Mouse (Mus musculus) macrophage (primary cell): ENCODE measurements around the gene Lipt1. TPM values are rescaled to one million over a fixed set of nuclear protein-coding genes. Genes with fewer than 3 reads are reported as not detected.
A peak's percentile ranks its signal among the peaks of the same experiment; 100 is the strongest.

Experiments
- H3K27ac ChIP-seq: fragments of 350-480 bp; formaldehyde crosslinking; 2 replicates; pipeline ENCODE4 v1.9.0; 2021
- H3K36me3 ChIP-seq: fragments of 350-480 bp; formaldehyde crosslinking; 2 replicates; pipeline ENCODE4 v1.9.0; 2021; ENCODE audit errors: inconsistent target
- H3K4me3 ChIP-seq: fragments of 350-480 bp; formaldehyde crosslinking; 2 replicates; pipeline ENCODE4 v1.9.0; 2021; ENCODE audit errors: inconsistent target
- H3K79me2 ChIP-seq: fragments of 350-480 bp; formaldehyde crosslinking; 2 replicates; pipeline ENCODE4 v1.9.0; 2021; ENCODE audit errors: inconsistent target
- WGBS: methylation state at CpG from one replicate; pipeline ENCODE4 v1.1.7; 2026; ENCODE audit warnings: inconsistent platforms; ENCODE audit not compliant: missing documents; 5-methylcytosine and 5-hydroxymethylcytosine counted together
- polyA plus RNA-seq: library from polyadenylated mRNA; stranded (reverse); fragments of 250-400 nt; gene quantifications from 3 replicates; pipeline ENCODE4 v1.2.4, GENCODE M21; 2018; ENCODE audit warnings: inconsistent platforms

Lipt1 gene
- polyA plus RNA-seq, 1 experiment from 2014 or later = 2.5 TPM

GRCm38 (mm10) chr1:37877736-37878460, 6.4 kb downstream of the Lipt1 start:
- Histone ChIP-seq H3K36me3 (peaks cover 63% of the 10 kb centered on the region), H3K79me2 (no peaks in the 10 kb centered on the region), H3K27ac (no peak overlapping the region), H3K4me3 (no peak overlapping the region)
- WGBS = 95% methylated on average over 13 of the region's 13 CpGs

DNA sequence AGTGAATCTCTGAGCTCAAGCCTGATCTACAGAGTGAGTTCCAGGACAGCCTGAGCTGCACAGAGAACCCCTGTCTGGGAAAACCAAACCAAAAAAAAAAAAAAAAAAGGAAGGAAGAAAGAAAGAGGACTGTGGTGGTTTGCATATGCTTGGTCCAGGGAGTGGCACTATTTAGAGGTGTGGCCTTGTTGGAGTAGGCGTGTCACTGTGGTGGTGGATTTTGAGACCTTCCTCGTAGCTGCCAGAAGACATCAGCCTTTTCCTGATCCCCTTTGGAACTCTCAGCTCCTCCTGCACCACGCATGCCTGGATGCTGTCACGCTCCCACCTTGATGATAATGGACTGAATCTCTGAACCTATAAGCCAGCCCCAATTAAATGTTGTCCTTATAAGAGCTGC, 11.9 kb downstream of the Lipt1 start:
- H3K79me2 ChIP-seq = peaks cover 34% of the 10 kb centered on the region
- WGBS = 84% methylated on average over 4 of the region's 4 CpGs
- H3K27ac ChIP-seq = no peak overlapping the region
- H3K4me3 ChIP-seq = no peak overlapping the region
- peaks cover 68% of the 10 kb centered on the region for H3K36me3 ChIP-seq

GRCm38 (mm10) chr1:37884451-37884850, 12.9 kb downstream of the Lipt1 start:
- Histone ChIP-seq H3K4me3 (no peak overlapping the region), H3K79me2 (peaks cover 45% of the 10 kb centered on the region), H3K36me3 (peaks cover 58% of the 10 kb centered on the region), H3K27ac (no peak overlapping the region)
- WGBS = 86% methylated on average over 4 of the region's 4 CpGs

DNA sequence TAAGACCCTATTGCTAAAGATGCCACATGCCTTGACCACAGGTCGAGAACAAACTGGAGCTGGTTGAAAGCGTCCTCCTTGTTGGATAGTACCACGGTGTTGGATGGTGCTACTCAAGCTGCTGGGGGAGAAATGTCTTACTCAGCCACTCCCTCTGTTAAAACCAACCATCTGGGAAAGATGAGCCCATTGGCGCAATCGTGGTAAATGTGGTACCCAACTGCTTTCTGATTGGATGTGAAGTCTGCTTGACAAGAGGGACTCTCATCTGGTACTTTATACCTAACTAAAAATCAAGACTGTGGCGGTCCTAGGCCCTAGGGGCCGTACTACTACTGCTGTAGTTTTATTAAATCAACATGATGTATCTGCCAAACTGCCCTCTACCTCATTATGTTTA, 17.7 kb downstream of the Lipt1 start:
- WGBS = 81% methylated on average over 7 of the region's 7 CpGs
- peak overlapping the region; percentile 72 for H3K27ac ChIP-seq

GRCm38 (mm10) chr1:37890025-37890652, 18.6 kb downstream of the Lipt1 start, which contains the start of the genes Mitd1 and Mrpl30:
Mitd1 (minus strand) TSS chr1:37890411.
Mrpl30 (plus strand) TSS chr1:37890477.
- WGBS = under 1% methylated on average over 38 of the region's 41 CpGs

More for the DNA sequence above, 17.7 kb downstream of the Lipt1 start:
- peaks cover 18% of the 10 kb centered on the region for H3K36me3 ChIP-seq
- H3K79me2 ChIP-seq = peaks cover 82% of the 10 kb centered on the region
- H3K4me3 ChIP-seq = peak overlapping the region; percentile 71

GRCm38 (mm10) chr1:37891400-37891799, 19.9 kb downstream of the Lipt1 start:
- WGBS = 56% methylated on average over 3 of the region's 3 CpGs
- no peak overlapping the region for H3K27ac ChIP-seq
- H3K4me3 ChIP-seq = peak overlapping the region; percentile 71
- H3K36me3 ChIP-seq = peaks cover 16% of the 10 kb centered on the region
- peaks cover 71% of the 10 kb centered on the region for H3K79me2 ChIP-seq

More at GRCm38 (mm10) chr1:37890025-37890652, 18.6 kb downstream of the Lipt1 start, which contains the start of the genes Mitd1 and Mrpl30:
- Histone ChIP-seq H3K79me2 (peaks cover 82% of the 10 kb centered on the region), H3K4me3 (peak within 1 kb of the TSS; percentile 71), H3K27ac (peak within 1 kb of the TSS; percentile 72), H3K36me3 (peaks cover 18% of the 10 kb centered on the region)

- peaks cover 36% of the 10 kb centered on the region for H3K36me3 ChIP-seq
- H3K4me3 ChIP-seq = no peak overlapping the region
- no peak overlapping the region for H3K27ac ChIP-seq
- peaks cover 39% of the 10 kb centered on the region for H3K79me2 ChIP-seq
Observed at GRCm38 (mm10) chr1:37894606-37895005, 23.1 kb downstream of the Lipt1 start.

DNA sequence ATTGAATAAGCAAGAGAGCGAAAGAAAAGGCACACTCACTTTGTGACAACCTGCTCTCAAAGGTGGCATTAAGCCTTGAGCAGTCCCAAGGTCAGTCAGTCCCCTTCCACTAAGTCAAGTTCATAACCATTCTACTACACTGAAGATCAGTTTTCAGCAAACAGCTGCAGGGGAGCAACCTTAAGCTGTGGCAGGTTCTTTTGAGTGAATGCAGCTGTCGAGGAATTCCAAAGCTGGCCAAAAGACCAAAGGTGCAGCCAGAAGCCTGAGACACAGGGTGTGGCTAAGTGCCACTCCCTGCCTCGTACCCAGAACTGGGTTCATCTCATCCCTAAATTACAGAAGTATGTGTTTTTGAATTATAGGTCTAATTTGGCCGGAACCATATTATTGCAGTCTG, 28.3 kb downstream of the Lipt1 start:
- Histone ChIP-seq H3K36me3 (peaks cover 24% of the 10 kb centered on the region), H3K79me2 (no peaks in the 10 kb centered on the region), H3K27ac (no peak overlapping the region), H3K4me3 (no peak overlapping the region)
- WGBS = 95% methylated on average over 4 of the region's 4 CpGs

- Histone ChIP-seq H3K79me2 (no peaks in the 10 kb centered on the region), H3K36me3 (peaks cover 20% of the 10 kb centered on the region), H3K4me3 (no peak overlapping the region), H3K27ac (no peak overlapping the region)
- WGBS = 97% methylated on average over 6 of the region's 6 CpGs
Observed at GRCm38 (mm10) chr1:37900288-37900687, 28.8 kb downstream of the Lipt1 start.

- Histone ChIP-seq H3K36me3 (peaks cover 8% of the 10 kb centered on the region), H3K79me2 (no peaks in the 10 kb centered on the region), H3K4me3 (no peak overlapping the region), H3K27ac (no peak overlapping the region)
- 31% methylated on average over 6 of the region's 6 CpGs for WGBS
Observed at GRCm38 (mm10) chr1:37903178-37903577, 31.6 kb downstream of the Lipt1 start.

DNA sequence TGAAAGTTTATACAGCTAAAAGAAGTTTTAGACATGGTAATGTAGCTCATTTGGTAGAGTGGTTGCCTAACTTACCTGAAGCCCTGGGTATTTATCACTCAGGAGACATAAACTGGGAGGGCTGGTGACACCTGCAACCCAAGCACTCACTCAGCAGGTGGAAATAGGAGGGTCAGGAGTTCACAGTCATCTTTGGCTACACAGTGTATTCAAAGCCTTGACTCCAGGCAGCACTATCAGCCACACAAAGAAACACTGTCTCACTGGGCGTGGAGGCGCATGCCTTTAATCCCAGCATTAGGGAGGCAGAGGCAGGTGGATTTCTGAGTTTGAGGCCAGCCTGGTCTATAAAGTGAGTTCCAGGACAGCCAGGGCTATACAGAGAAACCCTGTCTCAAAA, 41.2 kb downstream of the Lipt1 start:
- H3K36me3 ChIP-seq = no peaks in the 10 kb centered on the region
- H3K4me3 ChIP-seq = no peak overlapping the region
- no peak overlapping the region for H3K27ac ChIP-seq
- no peaks in the 10 kb centered on the region for H3K79me2 ChIP-seq
- WGBS = 100% methylated on average over 2 of the region's 2 CpGs

GRCm38 (mm10) chr1:37916393-37916792, 44.9 kb downstream of the Lipt1 start, which contains the start of gene Lyg2:
Lyg2 (minus strand) TSS chr1:37916493.
- Histone ChIP-seq H3K27ac (no peak within 1 kb of the TSS), H3K4me3 (no peak within 1 kb of the TSS), H3K79me2 (no peaks in the 10 kb centered on the region), H3K36me3 (no peaks in the 10 kb centered on the region)
- WGBS = 79% methylated on average over 5 of the region's 5 CpGs

- WGBS = 84% methylated on average over 13 of the region's 13 CpGs
- no peaks in the 10 kb centered on the region for H3K79me2 ChIP-seq
Observed at GRCm38 (mm10) chr1:37917666-37918065, 46.1 kb downstream of the Lipt1 start.

GRCm38 (mm10) chr1:37918096-37918495, 46.6 kb downstream of the Lipt1 start:
- WGBS = 87% methylated on average over 6 of the region's 6 CpGs

More at GRCm38 (mm10) chr1:37917666-37918065, 46.1 kb downstream of the Lipt1 start:
- Histone ChIP-seq H3K27ac (no peak overlapping the region), H3K36me3 (no peaks in the 10 kb centered on the region), H3K4me3 (no peak overlapping the region)

DNA sequence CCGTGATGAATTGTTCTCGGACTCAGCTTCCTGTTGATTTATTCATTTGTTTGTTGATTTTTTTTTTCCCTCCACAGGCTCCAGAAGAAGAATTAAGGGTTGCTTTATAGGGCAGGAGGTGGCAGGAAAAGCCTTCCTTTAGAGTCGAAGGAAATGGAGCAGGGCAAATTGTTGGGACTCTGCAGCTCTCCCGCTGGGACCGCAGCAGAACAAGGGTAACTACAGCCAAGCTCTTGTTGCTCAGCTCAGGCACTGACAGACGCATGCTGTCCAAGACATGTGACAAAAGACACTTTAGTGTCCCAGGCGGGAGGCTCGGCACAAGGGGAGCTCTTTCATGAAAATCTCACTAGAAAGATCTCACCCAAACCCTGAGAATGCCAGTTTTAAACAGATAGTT, 51.0 kb downstream of the Lipt1 start:
- Histone ChIP-seq H3K27ac (no peak overlapping the region), H3K79me2 (no peaks in the 10 kb centered on the region), H3K36me3 (no peaks in the 10 kb centered on the region), H3K4me3 (no peak overlapping the region)
- 64% methylated on average over 8 of the region's 8 CpGs for WGBS

More at GRCm38 (mm10) chr1:37918096-37918495, 46.6 kb downstream of the Lipt1 start:
- Histone ChIP-seq H3K4me3 (no peak overlapping the region), H3K79me2 (no peaks in the 10 kb centered on the region), H3K27ac (no peak overlapping the region), H3K36me3 (no peaks in the 10 kb centered on the region)
